Mouse (Mus musculus) thymus, adult 2 months (tissue): Measurements from ENCODE around the gene Lingo2.

Experiments
- CTCF ChIP-seq: fragments of 200-500 bp; IDR thresholded peaks from 2 replicates; pipeline ENCODE4 v1.5.1; 2012; ENCODE audit warnings: mild to moderate bottlenecking, control low read depth, low read length, moderate library complexity, borderline replicate concordance; ENCODE audit not compliant: control insufficient read depth, poor library complexity, insufficient read depth; ENCODE audit errors: extremely low read depth
- POLR2A ChIP-seq: fragments of 200-500 bp; IDR thresholded peaks from 2 replicates; pipeline ENCODE4 v1.6.1; 2012; ENCODE audit warnings: mild to moderate bottlenecking, low read length, control low read depth, moderate library complexity; ENCODE audit not compliant: control insufficient read depth, poor library complexity, insufficient read depth; ENCODE audit errors: extremely low read depth

GRCm38 (mm10) chr4:35694360-35695136 lies 1257.0 kb downstream of the Lingo2 start:
- TF ChIP-seq POLR2A (no peak), CTCF (no peak)
